Mouse (Mus musculus): Measurements from ENCODE around the gene Tmem233. TPM values are rescaled to one million over a fixed set of nuclear protein-coding genes. Genes with fewer than 3 reads are reported as not detected.
A peak's percentile ranks its signal among the peaks of the same experiment; 100 is the strongest.

The Tmem233 gene
- polyA plus RNA-seq, 1 experiment from 2014 or later = not detected

- peaks cover 24% of the 10 kb centered on the region for H3K36me3 ChIP-seq
- no peaks in the 10 kb centered on the region for H3K9me3 ChIP-seq
- peak within 1 kb of the TSS; percentile 89 for H3K4me3 ChIP-seq
- peak; percentile 98 for DNase-seq (ENCODE audit: low spot score)
- peaks cover 44% of the 10 kb centered on the region for H3K4me1 ChIP-seq
- H3K27me3 ChIP-seq (ENCODE audit: insufficient read depth, poor library complexity, severe bottlenecking) = no peaks in the 10 kb centered on the region
- WGBS = under 1% methylated on average over 46 of the region's 46 CpGs
- H3K27ac ChIP-seq = peak within 1 kb of the TSS; percentile 94
Observed at GRCm38 (mm10) chr5:116024327-116024739, 58.7 kb downstream of the Tmem233 start, which contains the start of gene Prkab1. TSS of gene Prkab1 (minus strand) at chr5:116024508.

- Histone ChIP-seq H3K9me3 (no peaks in the 10 kb centered on the region), H3K27me3 (ENCODE audit: insufficient read depth, poor library complexity, severe bottlenecking) (no peaks in the 10 kb centered on the region), H3K4me1 (peaks cover 44% of the 10 kb centered on the region), H3K27ac (peak overlapping the region; percentile 94), H3K36me3 (peaks cover 29% of the 10 kb centered on the region), H3K4me3 (peak overlapping the region; percentile 89)
- under 1% methylated on average over 28 of the region's 28 CpGs for WGBS
- peak; percentile 84 for DNase-seq (ENCODE audit: low spot score)
Observed at GRCm38 (mm10) chr5:116023821-116024284, 59.2 kb downstream of the Tmem233 start.

GRCm38 (mm10) chr5:116023251-116023661, 59.8 kb downstream of the Tmem233 start:
- no peaks in the 10 kb centered on the region for H3K9me3 ChIP-seq
- no peak for DNase-seq (ENCODE audit: low spot score)
- peak overlapping the region; percentile 94 for H3K27ac ChIP-seq
- no peaks in the 10 kb centered on the region for H3K27me3 ChIP-seq (ENCODE audit: insufficient read depth, poor library complexity, severe bottlenecking)
- peaks cover 34% of the 10 kb centered on the region for H3K36me3 ChIP-seq
- H3K4me1 ChIP-seq = peaks cover 44% of the 10 kb centered on the region
- WGBS = 29% methylated on average over 8 of the region's 8 CpGs
- peak overlapping the region; percentile 89 for H3K4me3 ChIP-seq

GRCm38 (mm10) chr5:116022658-116023200, 60.3 kb downstream of the Tmem233 start:
- Histone ChIP-seq H3K4me1 (peaks cover 44% of the 10 kb centered on the region), H3K27ac (peak overlapping the region; percentile 94; the same call in 1 of the 2 replicates), H3K27me3 (ENCODE audit: insufficient read depth, poor library complexity, severe bottlenecking) (no peaks in the 10 kb centered on the region), H3K4me3 (peak overlapping the region; percentile 89), H3K36me3 (peaks cover 39% of the 10 kb centered on the region), H3K9me3 (no peaks in the 10 kb centered on the region)
- no peak for DNase-seq (ENCODE audit: low spot score)
- 79% methylated on average over 7 of the region's 7 CpGs for WGBS

- H3K27ac ChIP-seq = peak overlapping the region; percentile 94; the same call in 1 of the 2 replicates
- H3K4me1 ChIP-seq = peaks cover 44% of the 10 kb centered on the region
- H3K9me3 ChIP-seq = no peaks in the 10 kb centered on the region
- WGBS = 80% methylated on average over 12 of the region's 12 CpGs
- peaks cover 45% of the 10 kb centered on the region for H3K36me3 ChIP-seq
- no peak for DNase-seq (ENCODE audit: low spot score)
- no peaks in the 10 kb centered on the region for H3K27me3 ChIP-seq (ENCODE audit: insufficient read depth, poor library complexity, severe bottlenecking)
- H3K4me3 ChIP-seq = 0 out of 2 replicates have a peak overlapping the region, but pooled peaks have one; percentile 89
Observed at GRCm38 (mm10) chr5:116022131-116022530, 60.9 kb downstream of the Tmem233 start.

- Histone ChIP-seq H3K27me3 (ENCODE audit: insufficient read depth, poor library complexity, severe bottlenecking) (no peaks in the 10 kb centered on the region), H3K27ac (no peak overlapping the region; the same call in 1 of the 2 replicates), H3K36me3 (peaks cover 51% of the 10 kb centered on the region), H3K4me1 (peaks cover 44% of the 10 kb centered on the region), H3K4me3 (no peak overlapping the region), H3K9me3 (no peaks in the 10 kb centered on the region)
- WGBS = 72% methylated on average over 14 of the region's 14 CpGs
- peak; percentile 90 for DNase-seq (ENCODE audit: low spot score)
Observed at GRCm38 (mm10) chr5:116021552-116021951, 61.5 kb downstream of the Tmem233 start.

- Histone ChIP-seq H3K36me3 (peaks cover 71% of the 10 kb centered on the region), H3K27me3 (ENCODE audit: insufficient read depth, poor library complexity, severe bottlenecking) (no peaks in the 10 kb centered on the region), H3K9me3 (no peaks in the 10 kb centered on the region), H3K4me3 (0 out of 2 replicates have a peak overlapping the region, but pooled peaks have one; percentile 15), H3K27ac (peak overlapping the region; percentile 75), H3K4me1 (peaks cover 41% of the 10 kb centered on the region)
- no peak for DNase-seq (ENCODE audit: low spot score)
- WGBS = 29% methylated on average over 11 of the region's 11 CpGs
Observed at GRCm38 (mm10) chr5:116019371-116019770, 63.7 kb downstream of the Tmem233 start.

- Histone ChIP-seq H3K4me1 (peaks cover 41% of the 10 kb centered on the region), H3K27ac (peak overlapping the region; percentile 75)
- 46% methylated on average over 6 of the region's 6 CpGs for WGBS
Observed at GRCm38 (mm10) chr5:116018784-116019183, 64.3 kb downstream of the Tmem233 start.

GRCm38 (mm10) chr5:116018196-116018595, 64.8 kb downstream of the Tmem233 start:
- H3K4me3 ChIP-seq = no peak overlapping the region
- no peak for DNase-seq (ENCODE audit: low spot score)
- H3K27me3 ChIP-seq (ENCODE audit: insufficient read depth, poor library complexity, severe bottlenecking) = no peaks in the 10 kb centered on the region
- H3K4me1 ChIP-seq = peaks cover 37% of the 10 kb centered on the region
- H3K27ac ChIP-seq = peak overlapping the region; percentile 12; the same call in 1 of the 2 replicates
- WGBS = 84% methylated on average over 9 of the region's 9 CpGs
- peaks cover 83% of the 10 kb centered on the region for H3K36me3 ChIP-seq
- H3K9me3 ChIP-seq = no peaks in the 10 kb centered on the region

More at GRCm38 (mm10) chr5:116018784-116019183, 64.3 kb downstream of the Tmem233 start:
- no peak for DNase-seq (ENCODE audit: low spot score)
- H3K4me3 ChIP-seq = no peak overlapping the region
- no peaks in the 10 kb centered on the region for H3K27me3 ChIP-seq (ENCODE audit: insufficient read depth, poor library complexity, severe bottlenecking)
- H3K9me3 ChIP-seq = no peaks in the 10 kb centered on the region
- H3K36me3 ChIP-seq = peaks cover 77% of the 10 kb centered on the region

GRCm38 (mm10) chr5:116017391-116017790, 65.7 kb downstream of the Tmem233 start:
- no peak for DNase-seq (ENCODE audit: low spot score)
- WGBS = 90% methylated on average over 8 of the region's 8 CpGs

GRCm38 (mm10) chr5:116016542-116016941, 66.5 kb downstream of the Tmem233 start:
- Histone ChIP-seq H3K4me1 (peaks cover 22% of the 10 kb centered on the region), H3K36me3 (peaks cover 86% of the 10 kb centered on the region), H3K27me3 (ENCODE audit: insufficient read depth, poor library complexity, severe bottlenecking) (no peaks in the 10 kb centered on the region), H3K27ac (no peak overlapping the region), H3K9me3 (no peaks in the 10 kb centered on the region), H3K4me3 (no peak overlapping the region)
- 92% methylated on average over 5 of the region's 5 CpGs for WGBS
- DNase-seq (ENCODE audit: low spot score) = no peak

More at GRCm38 (mm10) chr5:116017391-116017790, 65.7 kb downstream of the Tmem233 start:
- H3K36me3 ChIP-seq = peaks cover 88% of the 10 kb centered on the region
- H3K27ac ChIP-seq = no peak overlapping the region
- H3K27me3 ChIP-seq (ENCODE audit: insufficient read depth, poor library complexity, severe bottlenecking) = no peaks in the 10 kb centered on the region
- no peak overlapping the region for H3K4me3 ChIP-seq
- H3K9me3 ChIP-seq = no peaks in the 10 kb centered on the region
- peaks cover 29% of the 10 kb centered on the region for H3K4me1 ChIP-seq

GRCm38 (mm10) chr5:116014237-116014636, 68.8 kb downstream of the Tmem233 start:
- no peak for DNase-seq (ENCODE audit: low spot score)
- WGBS = 86% methylated on average over 11 of the region's 11 CpGs
- Histone ChIP-seq H3K9me3 (no peaks in the 10 kb centered on the region), H3K27ac (no peak overlapping the region), H3K36me3 (peaks cover 63% of the 10 kb centered on the region), H3K4me1 (peaks cover 10% of the 10 kb centered on the region), H3K27me3 (ENCODE audit: insufficient read depth, poor library complexity, severe bottlenecking) (no peaks in the 10 kb centered on the region), H3K4me3 (no peak overlapping the region)

GRCm38 (mm10) chr5:116013821-116014220, 69.2 kb downstream of the Tmem233 start:
- Histone ChIP-seq H3K27me3 (ENCODE audit: insufficient read depth, poor library complexity, severe bottlenecking) (no peaks in the 10 kb centered on the region), H3K27ac (no peak overlapping the region), H3K4me1 (peaks cover 6% of the 10 kb centered on the region), H3K36me3 (peaks cover 59% of the 10 kb centered on the region), H3K4me3 (no peak overlapping the region), H3K9me3 (no peaks in the 10 kb centered on the region)
- no peak for DNase-seq (ENCODE audit: low spot score)
- WGBS = 84% methylated on average over 8 of the region's 8 CpGs

Measured in heart, embryonic 10.5 days (tissue).